Mouse (Mus musculus) layer of hippocampus, postnatal 25 days (tissue): ENCODE results near the gene Ccnd3. TPM values are rescaled to one million over a fixed set of nuclear protein-coding genes. Genes with fewer than 3 reads are reported as not detected.
"Not testable (repeated sequence)": the region's sequence is repeated elsewhere in the genome, so short reads cannot be mapped to it uniquely, and the experiment has no call there.

Source experiments
- DNase-seq, 2 experiments: peaks; one replicate each; pipeline ENCODE4 v3.0.0; 2022; ENCODE audit warnings: mixed read lengths in 2 of 2, low spot score in 1 of 2; ENCODE audit errors: extremely low spot score in 1 of 2
- total RNA-seq, 2 experiments: library from RNA; stranded (reverse); gene quantifications; 2 replicates each; pipeline ENCODE4 v1.2.3; 2021

Gene Ccnd3
- total RNA-seq, 2 experiments from 2014 or later, result 30.2 to 39.9 TPM

DNA sequence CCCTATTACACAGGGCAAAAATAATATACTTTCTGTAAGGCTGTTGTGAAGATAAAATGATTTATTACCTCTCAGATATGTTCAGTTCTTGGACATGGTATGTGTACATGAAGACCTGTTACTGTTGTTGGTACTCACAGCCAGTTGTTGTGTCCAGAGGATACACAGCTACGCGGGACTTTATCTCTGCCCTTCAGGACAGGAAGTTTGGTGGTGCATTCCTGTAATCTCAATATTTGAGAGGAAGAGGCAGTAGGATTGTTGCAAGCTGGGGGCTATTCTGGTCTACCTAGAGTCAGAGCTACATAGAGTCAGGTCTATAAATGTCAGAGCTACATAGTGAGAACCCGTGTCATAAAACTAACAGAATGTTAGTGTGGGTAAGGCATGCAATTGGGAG is 86.2 kb downstream of the Ccnd3 start:
- no peak for DNase-seq

DNA sequence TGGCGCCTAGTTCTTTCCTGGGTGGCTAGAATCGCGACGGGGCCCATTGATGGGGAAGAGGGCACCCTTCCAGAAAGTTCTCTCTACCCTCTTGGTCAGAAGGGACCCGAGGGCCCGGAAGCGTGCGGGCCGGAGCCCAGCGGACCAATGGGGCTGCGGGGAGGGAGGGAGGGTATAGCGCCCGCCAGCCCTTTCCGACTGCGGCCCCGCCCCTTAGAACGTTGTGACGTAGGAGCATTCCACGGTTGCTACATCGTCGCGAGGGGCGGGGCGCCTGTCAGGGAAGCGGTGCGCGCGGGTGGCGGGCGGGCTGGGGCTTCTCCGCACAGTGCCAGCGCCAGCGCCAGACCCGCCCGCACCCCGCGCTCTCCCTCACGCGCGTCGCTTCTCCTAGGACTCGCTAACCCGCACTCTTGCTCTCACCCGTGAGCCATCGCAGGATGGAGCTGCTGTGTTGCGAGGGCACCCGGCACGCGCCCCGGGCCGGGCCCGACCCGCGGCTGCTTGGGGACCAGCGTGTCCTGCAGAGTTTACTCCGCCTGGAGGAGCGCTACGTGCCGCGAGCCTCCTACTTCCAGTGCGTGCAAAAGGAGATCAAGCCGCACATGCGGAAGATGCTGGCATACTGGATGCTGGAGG is 88.5 kb downstream of the Ccnd3 start:
- DNase-seq, result peak; percentile 74 to 89

DNA sequence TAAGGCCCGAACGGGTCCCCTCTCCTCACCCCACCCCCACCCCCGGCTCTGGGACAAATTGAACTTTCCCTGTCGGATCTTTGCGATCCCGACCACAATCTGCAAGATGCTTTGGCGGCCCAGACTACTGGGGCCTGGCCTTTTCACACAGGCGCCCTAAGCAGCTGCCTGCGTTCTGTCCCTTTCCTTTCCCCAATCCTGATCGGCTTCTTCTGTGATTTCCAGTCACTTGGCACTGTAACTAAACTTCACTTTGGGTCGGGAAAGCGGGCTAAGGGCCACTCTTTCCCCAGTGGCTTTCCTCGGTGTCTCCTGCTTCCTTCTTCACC is 89.0 kb downstream of the Ccnd3 start:
- DNase-seq, result no peak

DNA sequence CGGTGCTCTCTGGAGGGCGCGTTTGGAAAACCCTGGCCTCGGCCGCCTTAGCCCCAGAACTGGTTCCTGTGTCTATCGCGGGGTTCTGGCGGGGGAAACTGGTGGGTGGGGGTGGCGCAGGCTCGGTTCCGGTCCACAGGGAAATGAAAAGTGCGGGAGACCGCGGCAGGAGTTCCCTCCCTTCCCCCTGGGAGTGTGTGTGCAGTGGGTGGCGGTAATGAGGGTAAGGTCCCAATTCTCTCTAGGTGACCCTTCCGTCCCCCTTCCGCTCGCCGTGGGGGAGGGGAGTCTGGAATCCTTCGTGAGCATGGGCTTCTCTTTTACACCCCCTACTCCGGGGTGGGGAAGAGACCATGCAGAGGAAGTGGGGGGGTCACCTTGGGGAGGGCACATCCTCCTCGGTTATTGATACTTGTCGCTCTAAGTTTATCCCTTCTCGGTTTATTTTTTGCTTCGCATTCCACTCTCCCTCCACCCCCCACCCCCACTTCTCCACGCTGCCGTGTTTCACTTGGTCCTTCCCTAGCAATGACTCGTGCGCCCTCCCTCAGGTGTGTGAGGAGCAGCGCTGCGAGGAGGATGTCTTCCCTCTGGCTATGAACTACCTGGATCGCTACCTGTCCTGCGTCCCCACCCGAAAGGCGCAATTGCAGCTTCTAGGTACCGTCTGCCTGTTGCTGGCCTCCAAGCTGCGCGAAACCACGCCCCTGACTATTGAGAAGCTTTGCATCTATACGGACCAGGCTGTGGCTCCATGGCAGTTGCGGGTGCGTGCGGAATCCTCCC is 89.5 kb downstream of the Ccnd3 start:
- DNase-seq, result peak in 1 of 2 experiments; percentile 26

DNA sequence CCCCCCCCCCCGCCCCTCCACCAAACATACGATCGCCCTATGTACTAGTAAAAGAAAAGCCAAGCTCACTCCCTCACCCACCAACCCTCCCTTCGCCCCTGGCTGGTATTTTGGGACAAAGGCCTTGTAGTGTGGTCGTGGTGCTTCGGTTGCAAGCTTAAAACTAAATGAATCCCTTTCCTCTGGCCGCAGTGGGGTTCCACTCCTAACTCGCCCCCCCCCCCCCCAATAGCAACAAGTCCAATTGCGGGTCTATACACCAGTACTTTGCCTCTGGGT is 90.1 kb downstream of the Ccnd3 start:
- no peak for DNase-seq

DNA sequence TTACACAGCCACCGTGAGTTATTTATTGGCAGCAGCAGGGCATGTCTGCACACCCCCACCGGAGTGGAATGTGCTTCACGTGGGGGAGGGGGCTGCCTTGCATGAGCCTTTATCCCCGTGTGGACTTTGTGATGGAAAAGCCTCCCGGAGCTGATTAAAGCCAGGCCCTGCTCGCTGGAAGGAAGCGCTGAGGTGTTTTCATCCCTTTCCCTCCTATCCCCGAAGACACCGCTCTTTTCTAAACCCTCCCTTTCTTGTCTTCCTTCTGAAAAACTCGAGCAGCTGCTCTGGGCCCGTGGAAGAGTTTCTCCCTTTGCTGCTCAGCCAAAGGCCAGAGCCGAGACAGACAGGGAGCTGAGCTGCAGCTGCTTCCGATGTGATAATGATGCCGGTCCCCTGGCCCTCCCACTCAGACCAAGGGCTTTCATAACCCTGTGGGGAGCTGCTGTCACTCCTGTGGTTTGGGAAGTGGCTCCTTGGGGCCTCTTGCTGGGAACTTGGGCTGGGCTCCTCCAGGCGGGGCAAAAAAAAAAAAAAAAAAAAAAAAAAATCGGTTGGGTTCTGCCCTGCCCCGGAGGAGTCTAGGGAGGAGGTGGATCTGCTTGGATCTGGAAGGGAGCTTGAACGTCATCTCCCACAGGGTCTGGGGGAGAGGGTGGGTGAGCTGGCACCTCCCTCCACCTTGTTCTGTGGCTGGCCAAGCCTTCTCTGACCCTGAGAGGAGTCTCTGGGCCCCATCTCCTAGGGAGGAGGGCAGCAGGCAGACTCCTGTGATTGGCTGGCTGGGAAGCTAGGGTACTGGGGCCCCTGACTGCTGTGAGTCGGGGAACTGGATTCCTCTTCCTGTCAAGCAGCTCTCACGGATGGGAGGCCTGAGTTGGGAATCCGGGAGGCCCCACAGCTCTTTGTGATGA is 90.7 kb downstream of the Ccnd3 start:
- no peak for DNase-seq

DNA sequence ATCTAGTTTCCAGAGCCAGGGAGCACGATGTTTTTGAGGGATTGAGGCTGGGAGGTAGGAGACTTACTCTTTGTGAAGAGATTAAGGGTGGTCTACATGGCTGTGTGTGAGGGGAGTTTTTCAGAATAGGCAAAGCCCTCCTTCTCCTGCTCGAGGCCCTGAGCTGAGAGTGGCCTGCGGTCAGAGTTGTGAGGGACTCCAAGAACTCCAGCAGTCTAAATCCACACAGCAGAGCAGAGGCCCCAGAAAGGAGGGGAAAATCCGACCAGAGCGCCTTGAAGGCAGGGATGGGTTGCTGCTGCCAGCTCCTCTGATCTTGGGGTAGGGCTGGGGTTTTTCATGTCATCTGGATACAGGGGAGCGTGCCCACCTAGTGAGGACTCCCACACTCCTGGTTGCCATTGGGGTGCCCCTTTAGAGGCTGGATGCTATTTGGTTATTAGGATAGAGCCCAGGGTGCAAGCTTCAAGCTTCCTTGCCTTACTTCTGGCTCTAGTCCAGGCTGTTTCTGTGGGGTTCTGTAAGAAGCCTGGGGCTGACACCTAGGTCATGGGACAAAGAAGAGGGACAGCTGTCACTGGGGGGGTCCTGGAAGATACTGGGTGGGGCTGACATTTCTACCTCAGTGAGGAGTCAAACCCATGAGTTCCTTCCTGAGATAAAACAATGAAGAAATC is 91.4 kb downstream of the Ccnd3 start:
- DNase-seq, result no peak

DNA sequence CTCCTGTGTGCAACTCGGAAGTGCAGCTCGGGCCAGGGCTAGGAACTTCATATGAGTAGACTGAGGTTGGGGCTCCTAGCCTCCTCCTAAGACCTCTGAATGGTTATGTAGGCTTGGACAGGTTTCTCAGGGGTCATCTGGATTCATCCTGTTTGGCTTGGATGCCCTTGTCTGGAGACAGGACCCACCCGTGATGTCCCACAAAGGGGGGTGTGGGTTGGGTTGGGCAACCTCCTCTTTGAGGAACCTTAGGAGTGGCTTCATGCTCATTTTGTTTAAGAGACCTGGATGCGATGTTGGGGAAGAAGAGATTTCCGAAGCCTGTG is 92.0 kb downstream of the Ccnd3 start:
- no peak for DNase-seq

DNA sequence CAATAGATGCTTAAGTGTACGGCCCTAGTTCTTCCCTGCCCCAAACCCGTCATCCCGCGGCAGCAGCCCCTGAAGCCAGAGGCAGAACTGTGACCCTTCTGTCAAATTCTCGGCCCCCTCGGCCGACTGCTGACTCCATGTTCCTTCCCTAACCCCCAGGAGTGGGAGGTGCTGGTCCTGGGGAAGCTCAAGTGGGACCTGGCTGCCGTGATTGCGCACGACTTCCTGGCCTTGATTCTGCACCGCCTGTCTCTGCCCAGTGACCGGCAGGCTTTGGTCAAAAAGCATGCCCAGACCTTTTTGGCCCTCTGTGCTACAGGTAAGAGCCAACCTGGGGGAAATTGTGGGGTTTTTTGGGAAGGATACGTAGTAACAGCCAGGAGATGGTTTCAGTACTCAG is 92.4 kb downstream of the Ccnd3 start:
- no peak for DNase-seq

DNA sequence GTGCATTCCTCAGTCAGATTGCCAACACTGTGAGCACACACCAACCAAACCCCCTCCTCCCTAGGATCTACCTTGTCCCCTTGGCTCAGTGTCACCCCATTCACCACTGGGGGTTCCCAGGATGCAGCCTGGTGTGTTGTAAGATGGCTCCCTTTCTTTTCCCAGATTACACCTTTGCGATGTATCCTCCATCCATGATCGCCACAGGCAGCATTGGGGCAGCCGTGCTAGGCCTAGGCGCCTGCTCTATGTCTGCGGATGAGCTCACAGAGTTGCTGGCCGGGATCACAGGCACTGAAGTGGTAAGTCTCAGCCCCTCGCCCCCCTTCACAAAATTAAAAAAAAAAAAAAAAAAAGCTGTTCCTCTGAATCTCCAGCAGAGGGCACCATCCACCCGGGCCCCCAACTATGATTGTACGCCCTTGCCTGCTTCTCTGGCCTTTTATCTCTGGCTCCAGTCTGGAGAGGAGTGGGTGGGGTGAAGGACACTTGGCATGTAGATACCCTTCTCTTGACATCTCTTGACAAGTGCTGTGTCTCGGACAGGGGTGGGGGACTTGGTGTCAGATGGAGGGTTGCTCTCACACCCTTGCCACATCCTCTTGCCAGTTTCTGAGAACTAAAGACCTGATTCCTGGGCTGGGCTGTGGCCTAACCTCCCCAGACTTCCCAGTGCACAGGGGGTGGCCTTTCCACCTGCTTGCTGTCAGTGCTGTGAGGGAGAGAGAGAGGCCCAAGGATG is 93.2 kb downstream of the Ccnd3 start:
- DNase-seq, result peak; percentile 33

DNA sequence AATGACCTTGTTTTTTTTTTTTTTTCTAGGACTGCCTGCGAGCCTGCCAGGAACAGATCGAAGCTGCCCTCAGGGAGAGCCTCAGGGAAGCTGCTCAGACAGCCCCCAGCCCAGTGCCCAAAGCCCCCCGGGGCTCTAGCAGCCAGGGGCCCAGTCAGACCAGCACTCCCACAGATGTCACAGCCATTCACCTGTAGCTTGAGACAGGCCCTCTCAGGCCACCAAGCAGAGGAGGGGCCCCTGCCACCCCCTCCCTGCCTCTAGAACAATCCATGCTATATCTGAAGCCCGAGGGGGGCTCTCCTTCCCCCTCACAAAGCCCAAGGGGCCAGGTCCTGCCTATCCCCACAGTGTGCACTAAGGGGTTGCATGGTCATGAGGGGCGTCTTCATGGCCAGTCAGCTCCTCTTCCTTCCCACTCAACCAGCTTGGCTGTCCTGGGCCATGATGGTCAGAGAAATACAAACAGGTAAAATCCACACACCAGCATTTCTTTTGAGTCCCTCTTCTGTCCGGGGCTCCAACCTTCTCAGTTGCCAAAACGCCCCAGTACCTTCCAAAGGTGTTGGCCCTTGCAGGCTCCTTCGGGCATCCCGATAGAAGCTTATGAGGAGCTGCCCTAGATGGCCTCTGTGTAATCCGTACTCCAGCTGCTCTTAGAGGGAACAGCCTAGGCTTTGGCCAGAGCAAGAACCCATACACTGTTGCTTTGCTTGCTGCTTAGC is 93.9 kb downstream of the Ccnd3 start:
- not testable (repeated sequence) for DNase-seq

DNA sequence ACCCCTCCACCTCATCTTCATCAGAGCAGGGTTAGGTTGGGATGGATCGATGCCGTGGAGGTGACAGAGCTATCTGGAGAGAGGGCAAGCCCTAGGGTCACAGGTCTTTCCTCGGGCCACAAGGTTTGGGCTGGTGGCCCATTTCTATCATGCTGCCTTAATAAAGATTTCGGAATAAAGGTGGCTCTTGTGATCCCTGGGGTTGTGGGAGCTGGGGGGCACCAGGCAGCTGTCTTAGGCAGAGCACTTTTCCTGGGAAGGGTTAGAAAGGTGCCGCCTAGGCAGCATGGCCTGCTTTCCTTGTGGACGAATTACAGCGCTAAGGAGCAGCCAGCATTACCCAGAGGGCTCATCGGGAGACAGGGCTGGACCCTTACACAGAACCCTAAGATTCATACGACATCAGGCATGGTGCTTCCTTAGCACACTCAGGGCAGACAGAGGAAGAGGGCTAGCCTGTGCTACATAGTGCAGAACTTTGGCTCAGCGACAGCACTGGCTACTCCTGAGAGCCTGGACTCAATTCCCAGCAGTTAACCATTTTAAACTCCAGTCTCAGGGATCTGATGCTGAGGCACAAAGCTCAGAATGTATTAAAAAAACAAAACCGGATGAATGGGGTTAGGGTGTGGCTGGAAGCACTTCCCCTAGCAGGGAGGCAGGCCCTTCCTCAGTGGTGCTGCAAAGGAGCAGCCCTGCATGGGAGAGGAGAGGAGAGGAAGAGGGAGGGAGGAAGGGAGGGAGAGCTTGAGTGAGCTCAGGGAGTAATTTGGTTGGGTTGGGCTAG is 94.9 kb downstream of the Ccnd3 start:
- no peak for DNase-seq

DNA sequence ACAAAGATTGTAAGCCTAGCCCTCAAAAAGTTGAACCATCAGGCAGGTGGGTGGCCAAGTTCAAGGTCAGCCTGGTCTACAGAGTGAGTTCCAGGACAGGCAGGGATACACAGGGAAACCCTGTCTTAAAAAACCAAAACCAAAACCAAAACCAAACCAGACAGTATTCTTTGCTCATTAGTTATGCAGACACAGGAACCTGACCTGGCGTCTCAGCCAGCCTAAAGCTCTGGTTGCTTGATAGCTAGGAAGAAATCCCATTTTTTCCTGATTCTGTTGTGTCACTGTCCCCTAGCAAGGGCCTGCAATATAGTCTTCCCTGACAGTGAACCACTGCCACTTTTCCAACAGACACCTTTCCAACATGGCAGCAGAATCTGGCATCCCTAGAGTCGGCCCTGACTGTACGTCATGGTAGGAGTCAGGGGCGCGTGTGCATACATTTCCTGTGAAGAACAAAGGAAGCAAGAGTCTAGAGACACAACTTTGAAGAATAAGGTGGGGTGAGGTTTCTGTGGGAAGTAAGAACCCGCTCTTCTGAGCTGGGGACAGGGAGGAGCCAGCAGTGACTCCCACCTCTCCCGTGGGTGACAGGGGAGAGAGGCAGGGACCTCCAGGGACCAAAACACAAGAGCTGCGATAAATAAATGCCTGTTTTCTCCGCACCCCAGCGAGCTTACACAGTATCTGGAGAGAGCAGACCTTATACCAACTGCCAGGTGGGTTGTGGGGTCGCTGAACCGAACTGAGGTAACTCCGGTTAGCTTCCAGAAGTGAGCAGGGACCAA is 95.9 kb downstream of the Ccnd3 start:
- DNase-seq, result no peak

DNA sequence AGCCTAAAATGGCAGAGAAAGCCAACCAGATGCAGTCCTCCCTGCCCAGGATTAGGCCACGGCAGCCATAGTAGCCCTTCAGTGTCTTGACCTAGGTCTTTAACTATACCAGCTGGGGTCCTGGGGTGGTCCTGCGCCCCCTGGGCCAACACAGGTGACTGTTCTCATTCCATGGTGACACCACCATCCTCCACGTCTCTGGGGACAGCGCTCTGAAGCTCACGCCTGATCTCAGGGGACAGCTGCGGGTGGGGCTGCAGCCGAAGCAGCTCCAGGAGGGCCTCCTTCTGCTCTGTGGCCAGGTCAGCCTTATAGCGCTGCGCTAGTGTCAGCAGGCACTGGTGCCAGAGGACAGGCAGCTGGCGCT is 96.5 kb downstream of the Ccnd3 start:
- no peak for DNase-seq

DNA sequence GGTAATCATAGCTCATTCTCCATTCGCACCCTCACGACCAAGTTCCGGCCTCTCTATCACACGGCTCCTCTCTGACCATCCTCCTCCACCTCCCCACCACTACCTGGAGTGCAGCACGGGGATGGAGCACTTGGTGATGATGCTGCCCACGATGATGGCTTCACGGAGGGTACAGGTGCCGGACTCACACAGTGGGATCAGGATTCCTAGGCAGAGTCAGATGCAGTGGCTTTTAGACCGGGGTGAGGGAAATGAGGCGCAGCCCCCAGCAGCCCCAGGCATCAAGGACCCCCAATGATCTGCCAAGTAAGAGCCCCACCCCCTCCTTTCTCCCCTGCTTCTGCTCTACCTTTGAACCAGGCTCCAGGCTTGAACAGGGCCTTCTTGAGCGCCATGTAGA is 97.4 kb downstream of the Ccnd3 start:
- no peak for DNase-seq

DNA sequence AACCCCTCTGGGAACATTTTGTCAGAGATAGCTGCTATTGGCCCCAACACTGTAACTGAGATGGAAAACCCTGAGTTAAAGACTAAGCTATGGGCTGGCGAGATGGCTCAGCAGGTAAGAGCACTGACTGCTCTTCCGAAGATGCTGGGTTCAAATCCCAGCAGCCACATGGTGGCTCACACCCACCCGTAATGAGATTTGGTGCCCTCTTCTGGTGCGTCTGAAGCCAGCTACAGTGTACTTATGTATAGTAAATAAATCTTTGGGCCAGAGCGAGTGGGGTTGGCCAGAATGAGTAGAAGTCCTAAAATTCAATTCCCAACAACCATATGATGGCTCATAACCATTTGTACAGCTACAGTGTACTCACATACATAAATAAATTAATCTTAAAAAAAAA is 101.4 kb downstream of the Ccnd3 start:
- DNase-seq, result no peak

DNA sequence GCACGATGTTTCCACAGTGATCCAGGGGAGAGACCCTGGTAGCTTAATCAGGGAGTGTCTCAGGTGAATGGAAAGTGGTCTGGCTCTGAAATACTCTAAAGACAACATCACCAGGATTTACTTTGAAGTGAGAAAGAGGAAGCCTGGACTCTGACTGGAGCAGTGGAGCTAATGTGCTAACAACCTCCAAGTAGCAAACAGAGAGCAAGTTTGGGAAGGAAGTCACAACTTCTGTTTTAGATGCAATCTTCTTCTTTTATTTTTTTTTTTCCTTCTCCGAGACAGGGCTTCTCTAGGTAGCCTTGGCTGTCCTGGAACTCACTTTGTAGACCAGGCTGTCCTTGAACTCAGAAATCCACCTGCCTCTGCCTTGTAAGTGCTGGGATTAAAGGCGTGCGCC is 104.3 kb downstream of the Ccnd3 start:
- no peak for DNase-seq
